Mouse (Mus musculus): Measurements from ENCODE around the gene Atp5k. TPM values are rescaled to one million over a fixed set of nuclear protein-coding genes. Genes with fewer than 3 reads are reported as not detected.

Gene Atp5k
- polyA plus RNA-seq, 1 experiment, result 183 TPM

GRCm38 (mm10) chr5:108385632-108386031 lies 48.6 kb downstream of the Atp5k start:
- Histone ChIP-seq H3K36me3 (replicated peaks; ENCODE audit: low read length) (peaks cover 45% of the 10 kb centered on the region), H3K4me3 (replicated peaks) (no peak overlapping the region), H3K9me3 (peaks cover 17% of the 10 kb centered on the region), H3K27me3 (replicated peaks) (peaks cover 2% of the 10 kb centered on the region), H3K4me1 (peaks cover 92% of the 10 kb centered on the region)
- TF ChIP-seq FLI1 (IDR thresholded peaks at IDR 0.05; ENCODE audit: low read length), result no peak
- TF ChIP-seq GATA1 (IDR thresholded peaks at IDR 0.05; ENCODE audit: borderline replicate concordance, low read length), result no peak

Other genes starting within 250 kb of the Atp5k start
- gene Dr1, start 165.6 kb downstream of the Atp5k start, polyA plus RNA-seq (2012; ENCODE audit: insufficient read depth, low replicate concordance), result 12.5 and 20.5 TPM in 2 replicates
- gene Pigg, start 121.8 kb downstream of the Atp5k start, polyA plus RNA-seq (2012; ENCODE audit: insufficient read depth, low replicate concordance), result 0.55 and 0.77 TPM in 2 replicates
- gene Gm42517, start 66.5 kb downstream of the Atp5k start, polyA plus RNA-seq (2012; ENCODE audit: insufficient read depth, low replicate concordance), result 101 and 308 TPM in 2 replicates
- gene Pde6b, start 46.1 kb downstream of the Atp5k start, polyA plus RNA-seq (2012; ENCODE audit: insufficient read depth, low replicate concordance), result not detected in 2 replicates
- gene Mfsd7a, start 14.4 kb upstream of the Atp5k start, polyA plus RNA-seq (2012; ENCODE audit: insufficient read depth, low replicate concordance), result 0.86 TPM in 1 of 2 replicates, not detected in the other
- 3.8 and 9.2 TPM in 2 replicates for gene Pcgf3, start 26.8 kb upstream of the Atp5k start, polyA plus RNA-seq (2012; ENCODE audit: insufficient read depth, low replicate concordance)
- gene Cplx1, start 115.6 kb upstream of the Atp5k start, polyA plus RNA-seq (2012; ENCODE audit: insufficient read depth, low replicate concordance), result 0.19 and 2.0 TPM in 2 replicates
- 64.1 and 72.4 TPM in 2 replicates for gene Gak, start 195.3 kb upstream of the Atp5k start, polyA plus RNA-seq (2012; ENCODE audit: insufficient read depth, low replicate concordance)
- gene Tmem175, start 195.3 kb upstream of the Atp5k start, polyA plus RNA-seq (2012; ENCODE audit: insufficient read depth, low replicate concordance), result 2.8 and 3.5 TPM in 2 replicates
- gene Idua, start 225.9 kb upstream of the Atp5k start, polyA plus RNA-seq (2012; ENCODE audit: insufficient read depth, low replicate concordance), result 4.4 and 4.5 TPM in 2 replicates
- 0.74 TPM in 1 of 2 replicates, not detected in the other for gene Dgkq, start 235.2 kb upstream of the Atp5k start, polyA plus RNA-seq (2012; ENCODE audit: insufficient read depth, low replicate concordance)
- gene Slc26a1, start 241.1 kb upstream of the Atp5k start, polyA plus RNA-seq (2012; ENCODE audit: insufficient read depth, low replicate concordance), result 0.55 TPM in 1 of 2 replicates, not detected in the other

Data from megakaryocyte, embryonic 14.5 days (primary cell).